Mouse (Mus musculus) midbrain, embryonic 12.5 days (tissue): ENCODE measurements around the gene Ptprd. TPM values are rescaled to one million over a fixed set of nuclear protein-coding genes. Genes with fewer than 3 reads are reported as not detected.
A peak's percentile ranks its signal among the peaks of the same experiment; 100 is the strongest.

ENCODE experiments used
- ATAC-seq: fragments of 200-750 bp; cut with Nextera tagmentation; 2 replicates; pipeline ENCODE4 v1.8.0; 2017; ENCODE audit warnings: low read depth, moderate TSS enrichment, moderate library complexity; ENCODE audit not compliant: low FRiP score
- H3K27ac ChIP-seq: fragments of 300-500 bp; sonication (generic); replicated peaks from 2 replicates; pipeline ENCODE4 v1.5.1; 2016; ENCODE audit warnings: mild to moderate bottlenecking
- H3K27me3 ChIP-seq: fragments of 300-500 bp; sonication (generic); 2 replicates; pipeline ENCODE4 v1.6.1; 2016; ENCODE audit warnings: mild to moderate bottlenecking
- H3K36me3 ChIP-seq: fragments of 300-500 bp; sonication (generic); 2 replicates; pipeline ENCODE4 v1.6.1; 2016
- H3K4me1 ChIP-seq: fragments of 300-500 bp; sonication (generic); 2 replicates; pipeline ENCODE4 v1.6.1; 2016
- H3K4me2 ChIP-seq: fragments of 300-500 bp; sonication (generic); replicated peaks from 2 replicates; pipeline ENCODE4 v1.6.1; 2016; ENCODE audit warnings: mild to moderate bottlenecking, moderate library complexity
- H3K4me3 ChIP-seq: fragments of 300-500 bp; sonication (generic); 2 replicates; pipeline ENCODE4 v1.5.1; 2016; ENCODE audit warnings: mild to moderate bottlenecking
- H3K9ac ChIP-seq: fragments of 300-500 bp; sonication (generic); replicated peaks from 2 replicates; pipeline ENCODE4 v1.6.1; 2016; ENCODE audit warnings: mild to moderate bottlenecking, moderate library complexity
- H3K9me3 ChIP-seq: fragments of 300-500 bp; sonication (generic); 2 replicates; pipeline ENCODE4 v1.6.1; 2016; ENCODE audit warnings: mild to moderate bottlenecking
- WGBS: fragments of 180-500 bp; shearing (Covaris S2); methylation state at CpG from one replicate; pipeline ENCODE4 v1.1.7; 2016; 5-methylcytosine and 5-hydroxymethylcytosine counted together
- polyA plus RNA-seq: library from polyadenylated mRNA; unstranded; fragments of >200 nt; fragmentation: Nextera tagmentation; extraction: Ambion mirVana; gene quantifications from 2 replicates; pipeline ENCODE4 v1.2.1, GENCODE M21; 2016

Ptprd gene
- polyA plus RNA-seq, 1 experiment from 2014 or later = 37.5 TPM

DNA sequence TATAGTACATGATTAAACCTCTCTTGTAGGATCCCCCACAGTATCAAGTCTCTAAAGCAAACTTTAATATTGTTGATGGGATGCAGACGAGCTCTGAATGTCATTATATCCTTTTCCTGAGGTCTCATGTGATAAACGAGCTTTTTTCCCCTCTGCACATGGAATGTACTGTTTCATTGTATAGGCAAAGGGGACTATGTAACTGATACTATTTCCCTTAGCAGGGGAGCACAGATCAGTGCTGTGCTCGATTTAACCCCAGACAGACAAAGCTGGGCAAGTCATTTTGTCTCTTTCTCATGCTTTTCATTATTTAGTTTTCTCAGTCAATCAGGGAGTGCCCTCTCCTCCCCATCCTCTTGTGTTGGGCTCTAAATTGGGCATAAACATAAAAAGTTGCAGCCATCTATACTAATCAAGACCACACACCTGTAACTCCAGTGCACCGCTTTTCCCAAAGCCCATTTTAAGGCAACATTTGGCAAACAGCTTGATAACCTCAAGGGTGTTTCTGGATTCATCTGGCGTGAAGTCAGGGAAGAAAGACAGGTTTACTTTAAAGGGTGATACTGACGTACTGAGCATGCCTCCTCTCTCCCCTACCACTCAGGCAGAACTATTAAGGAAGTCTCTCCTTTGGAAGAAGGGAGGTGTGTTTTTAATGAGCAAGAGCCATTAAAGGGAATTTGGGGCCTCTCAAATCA, 1709.0 kb downstream of the Ptprd start:
- Histone ChIP-seq H3K27ac (no peak overlapping the region), H3K4me1 (no peaks in the 10 kb centered on the region), H3K4me3 (no peak overlapping the region), H3K9ac (no peak overlapping the region), H3K4me2 (no peak overlapping the region), H3K27me3 (no peaks in the 10 kb centered on the region), H3K9me3 (no peaks in the 10 kb centered on the region), H3K36me3 (no peaks in the 10 kb centered on the region)
- 65% methylated on average over 6 of the region's 6 CpGs for WGBS
- no peak for ATAC-seq

DNA sequence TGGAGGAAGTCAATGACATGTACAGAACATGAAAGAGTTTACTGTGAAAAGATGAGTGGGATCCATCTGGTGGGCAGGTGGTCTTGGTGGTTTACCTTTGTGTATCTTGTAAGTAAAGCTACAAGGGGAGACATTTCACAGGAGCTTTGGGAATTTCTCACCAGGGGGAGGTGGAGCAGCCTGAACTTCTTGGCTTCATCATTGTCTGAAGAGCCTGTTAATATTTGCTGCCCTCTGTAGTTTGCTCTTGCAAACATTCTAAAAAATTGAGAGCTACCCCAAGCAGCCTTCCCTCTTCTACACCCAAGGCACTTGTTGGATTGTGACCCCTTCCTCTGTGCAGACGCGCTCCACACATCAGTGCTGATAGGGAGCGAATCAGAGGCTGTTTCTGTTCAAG, 1725.9 kb downstream of the Ptprd start:
- Histone ChIP-seq H3K4me1 (no peaks in the 10 kb centered on the region), H3K9me3 (no peaks in the 10 kb centered on the region), H3K9ac (no peak overlapping the region), H3K27ac (no peak overlapping the region), H3K36me3 (no peaks in the 10 kb centered on the region), H3K27me3 (no peaks in the 10 kb centered on the region), H3K4me3 (no peak overlapping the region), H3K4me2 (no peak overlapping the region)
- WGBS = 89% methylated on average over 3 of the region's 3 CpGs
- ATAC-seq = no peak

GRCm38 (mm10) chr4:76468366-76469100, 1743.2 kb downstream of the Ptprd start:
- Histone ChIP-seq H3K27me3 (no peaks in the 10 kb centered on the region), H3K9ac (no peak overlapping the region), H3K4me2 (no peak overlapping the region), H3K36me3 (no peaks in the 10 kb centered on the region), H3K4me1 (no peaks in the 10 kb centered on the region), H3K27ac (no peak overlapping the region), H3K4me3 (no peak overlapping the region), H3K9me3 (no peaks in the 10 kb centered on the region)
- 82% methylated on average over 3 of the region's 3 CpGs for WGBS
- no peak for ATAC-seq

DNA sequence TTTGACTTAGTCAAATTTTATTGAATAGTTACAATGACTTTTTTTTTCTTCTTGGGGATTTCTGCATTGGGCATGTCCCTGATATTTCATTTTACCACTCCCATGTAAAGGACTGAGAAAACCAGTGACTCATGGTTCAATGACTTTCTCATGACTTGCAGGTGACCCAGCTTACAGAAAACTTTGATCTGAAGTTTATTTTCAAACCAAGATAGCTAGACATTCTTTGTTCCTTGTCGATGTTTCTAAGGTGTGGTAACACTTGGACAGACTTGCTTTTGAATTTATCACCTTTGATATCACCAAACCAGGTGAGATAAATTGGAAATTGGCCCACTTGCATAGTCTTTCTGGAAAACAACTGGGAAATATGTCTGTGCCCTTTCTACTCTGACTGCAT, 1747.1 kb downstream of the Ptprd start:
- Histone ChIP-seq H3K27ac (no peak overlapping the region), H3K36me3 (no peaks in the 10 kb centered on the region), H3K9me3 (no peaks in the 10 kb centered on the region), H3K4me1 (no peaks in the 10 kb centered on the region), H3K27me3 (no peaks in the 10 kb centered on the region), H3K9ac (no peak overlapping the region), H3K4me3 (no peak overlapping the region), H3K4me2 (no peak overlapping the region)
- no peak for ATAC-seq
- WGBS = 85% methylated on average over 1 of the region's 1 CpGs

GRCm38 (mm10) chr4:76461336-76461735, 1750.4 kb downstream of the Ptprd start:
- Histone ChIP-seq H3K27ac (no peak overlapping the region), H3K9me3 (no peaks in the 10 kb centered on the region), H3K4me3 (no peak overlapping the region), H3K4me2 (no peak overlapping the region), H3K27me3 (no peaks in the 10 kb centered on the region), H3K9ac (no peak overlapping the region), H3K36me3 (no peaks in the 10 kb centered on the region), H3K4me1 (no peaks in the 10 kb centered on the region)
- no peak for ATAC-seq
- WGBS = 76% methylated on average over 5 of the region's 5 CpGs

GRCm38 (mm10) chr4:76460556-76460955, 1751.2 kb downstream of the Ptprd start:
- Histone ChIP-seq H3K9ac (no peak overlapping the region), H3K36me3 (no peaks in the 10 kb centered on the region), H3K27me3 (no peaks in the 10 kb centered on the region), H3K9me3 (no peaks in the 10 kb centered on the region), H3K4me3 (no peak overlapping the region), H3K4me2 (no peak overlapping the region), H3K27ac (no peak overlapping the region), H3K4me1 (no peaks in the 10 kb centered on the region)
- no peak for ATAC-seq
- 75% methylated on average over 1 of the region's 1 CpGs for WGBS

DNA sequence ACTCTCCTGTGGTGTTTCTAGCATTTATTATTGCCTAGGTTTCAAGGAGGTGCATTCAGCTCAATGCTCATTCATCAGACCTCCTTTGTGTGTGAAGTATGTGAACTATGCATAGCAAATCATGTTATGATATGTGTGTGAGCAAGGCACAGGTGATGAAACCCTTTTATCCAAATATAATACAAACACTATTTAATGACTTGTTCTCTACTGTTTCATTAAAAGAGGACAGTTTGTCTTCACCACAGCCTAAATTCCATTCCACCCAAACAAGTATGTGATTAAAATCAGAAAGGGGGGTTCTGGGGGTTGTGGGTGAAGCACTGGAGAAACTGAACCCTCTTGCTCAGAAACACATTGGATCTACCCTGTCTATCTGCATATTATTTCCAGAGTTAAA, 1752.1 kb downstream of the Ptprd start:
- H3K27ac ChIP-seq = no peak overlapping the region
- ATAC-seq = no peak
- no peak overlapping the region for H3K9ac ChIP-seq
- no peaks in the 10 kb centered on the region for H3K27me3 ChIP-seq
- no peaks in the 10 kb centered on the region for H3K36me3 ChIP-seq
- H3K9me3 ChIP-seq = no peaks in the 10 kb centered on the region
- no peak overlapping the region for H3K4me2 ChIP-seq
- H3K4me1 ChIP-seq = no peaks in the 10 kb centered on the region
- H3K4me3 ChIP-seq = no peak overlapping the region

DNA sequence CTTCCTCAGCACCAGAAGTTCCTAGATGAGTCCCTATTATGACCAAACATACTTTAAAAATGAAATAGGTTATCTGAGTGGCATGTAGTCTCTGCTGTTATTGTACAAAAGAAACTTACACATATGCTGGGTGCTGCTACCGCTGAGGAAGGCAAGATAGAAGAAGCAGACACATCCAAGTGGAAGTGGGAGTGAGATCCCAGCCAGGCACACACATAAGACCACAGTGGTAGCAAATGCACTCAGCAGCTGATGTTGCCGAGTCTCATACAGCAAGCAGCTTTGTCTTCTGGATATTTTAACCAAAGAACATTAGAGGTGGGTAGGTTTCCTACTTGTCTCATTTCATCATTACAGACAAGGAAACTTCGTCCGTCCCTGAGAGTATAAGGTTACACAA, 1759.5 kb downstream of the Ptprd start:
- Histone ChIP-seq H3K36me3 (no peaks in the 10 kb centered on the region), H3K4me2 (no peak overlapping the region), H3K27me3 (0 out of 2 replicates have a peak, but pooled peaks cover 11% of the 10 kb centered on the region), H3K9me3 (no peaks in the 10 kb centered on the region), H3K4me3 (no peak overlapping the region), H3K4me1 (0 out of 2 replicates have a peak, but pooled peaks cover 6% of the 10 kb centered on the region), H3K9ac (no peak overlapping the region), H3K27ac (no peak overlapping the region)
- no peak for ATAC-seq
- WGBS = 80% methylated on average over 4 of the region's 4 CpGs

GRCm38 (mm10) chr4:76451019-76451552, 1760.7 kb downstream of the Ptprd start:
- Histone ChIP-seq H3K9me3 (no peaks in the 10 kb centered on the region), H3K4me2 (peak overlapping the region; percentile 71), H3K27ac (peak overlapping the region; percentile 94), H3K9ac (peak overlapping the region; percentile 93), H3K4me3 (peak overlapping the region; percentile 70), H3K27me3 (0 out of 2 replicates have a peak, but pooled peaks cover 11% of the 10 kb centered on the region), H3K4me1 (0 out of 2 replicates have a peak, but pooled peaks cover 6% of the 10 kb centered on the region), H3K36me3 (no peaks in the 10 kb centered on the region)
- ATAC-seq = no peak
- WGBS = 48% methylated on average over 8 of the region's 8 CpGs

- WGBS = 1% methylated on average over 28 of the region's 34 CpGs
- ATAC-seq = peak; percentile 86
- Histone ChIP-seq H3K4me3 (peak overlapping the region; percentile 70), H3K27me3 (0 out of 2 replicates have a peak, but pooled peaks cover 11% of the 10 kb centered on the region), H3K36me3 (no peaks in the 10 kb centered on the region), H3K9ac (peak overlapping the region; percentile 93), H3K4me1 (0 out of 2 replicates have a peak, but pooled peaks cover 6% of the 10 kb centered on the region), H3K4me2 (peak overlapping the region; percentile 71), H3K27ac (peak overlapping the region; percentile 94), H3K9me3 (no peaks in the 10 kb centered on the region)
These were observed 1761.3 kb downstream of the Ptprd start for GRCm38 (mm10) chr4:76450351-76451018.

DNA sequence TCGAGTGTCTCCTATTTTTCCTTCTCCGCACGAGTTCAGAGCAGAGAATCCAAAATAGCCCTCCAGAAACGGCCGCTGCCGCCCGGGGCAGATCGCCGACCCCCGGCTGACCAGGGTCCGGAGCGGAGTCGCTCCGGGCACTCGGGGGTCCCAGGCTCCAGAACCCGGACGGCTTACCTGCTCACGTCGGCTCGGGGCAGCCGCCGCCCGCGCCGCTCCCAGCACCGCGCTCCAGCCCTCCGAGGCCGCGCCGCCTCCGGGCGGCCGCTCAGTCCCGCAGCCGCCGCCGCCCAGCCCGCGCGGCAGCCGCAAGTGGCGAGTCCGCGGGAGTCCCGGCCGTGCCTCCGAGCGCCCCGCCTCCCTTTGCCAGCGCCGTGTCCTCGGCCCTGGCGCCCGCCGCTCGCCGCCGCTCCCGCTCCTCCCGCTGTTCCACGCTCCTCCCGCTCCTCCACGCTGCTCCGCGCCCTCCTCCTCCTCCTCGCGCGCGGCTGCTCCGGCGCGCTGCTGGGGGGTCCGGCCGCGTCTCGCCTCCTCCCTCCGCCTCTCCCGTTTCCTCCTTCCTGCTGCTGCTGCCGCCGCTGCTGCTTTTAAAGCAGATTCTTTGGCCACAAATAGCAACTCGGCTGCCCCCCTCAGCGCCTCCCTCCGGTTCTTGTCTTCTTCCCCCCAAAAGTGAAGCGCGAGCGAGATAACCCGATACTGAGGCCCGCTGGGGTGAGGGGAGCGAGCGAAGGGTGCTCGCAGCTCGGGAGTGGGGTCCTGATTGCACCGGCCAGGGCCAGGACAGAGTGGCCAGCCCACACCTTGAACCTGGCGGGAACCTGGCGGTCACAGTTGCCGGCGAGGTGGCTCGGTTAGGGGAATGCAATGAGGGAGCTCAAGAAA, 1762.1 kb downstream of the Ptprd start:
- H3K4me3 ChIP-seq = peak overlapping the region; percentile 70
- ATAC-seq = peak; percentile 87
- H3K36me3 ChIP-seq = no peaks in the 10 kb centered on the region
- peak overlapping the region; percentile 71 for H3K4me2 ChIP-seq
- peak overlapping the region; percentile 93 for H3K9ac ChIP-seq
- 0 out of 2 replicates have a peak, but pooled peaks cover 11% of the 10 kb centered on the region for H3K27me3 ChIP-seq
- H3K4me1 ChIP-seq = 0 out of 2 replicates have a peak, but pooled peaks cover 9% of the 10 kb centered on the region
- peak overlapping the region; percentile 94 for H3K27ac ChIP-seq
- H3K9me3 ChIP-seq = no peaks in the 10 kb centered on the region
- WGBS = under 1% methylated on average over 78 of the region's 99 CpGs
